Mouse (Mus musculus) liver, embryonic 16.5 days (tissue): ENCODE data around the gene Clec2i. TPM values are rescaled to one million over a fixed set of nuclear protein-coding genes. Genes with fewer than 3 reads are reported as not detected.
"Not testable (repeated sequence)": the region's sequence is repeated elsewhere in the genome, so short reads cannot be mapped to it uniquely, and the experiment has no call there.

Experiments
- ATAC-seq: fragments of 200-750 bp; cut with Nextera tagmentation; 2 replicates; pipeline ENCODE4 v1.8.0; 2017; ENCODE audit warnings: low read depth, mild to moderate bottlenecking, moderate number of reproducible peaks, moderate library complexity
- H3K27ac ChIP-seq: fragments of 300-500 bp; sonication (generic); 2 replicates; pipeline ENCODE4 v1.5.1; 2014; ENCODE audit warnings: mild to moderate bottlenecking, low read length
- H3K27me3 ChIP-seq: fragments of 300-500 bp; sonication (generic); 2 replicates; pipeline ENCODE4 v1.6.1; 2014; ENCODE audit warnings: low read depth, low read length, mixed read lengths; ENCODE audit not compliant: control insufficient read depth, insufficient read depth
- H3K36me3 ChIP-seq: fragments of 300-500 bp; sonication (generic); 2 replicates; pipeline ENCODE4 v1.6.1; 2014; ENCODE audit warnings: mild to moderate bottlenecking; ENCODE audit not compliant: control insufficient read depth, insufficient read depth
- H3K4me1 ChIP-seq: fragments of 300-500 bp; sonication (generic); 2 replicates; pipeline ENCODE4 v1.6.1; 2014; ENCODE audit warnings: low read depth, low read length, mixed read lengths; ENCODE audit not compliant: control insufficient read depth
- H3K4me2 ChIP-seq: fragments of 300-500 bp; sonication (generic); 2 replicates; pipeline ENCODE4 v1.6.1; 2014; ENCODE audit warnings: low read depth, low read length, mixed read lengths
- H3K4me3 ChIP-seq: fragments of 300-500 bp; sonication (generic); 2 replicates; pipeline ENCODE4 v1.5.1; 2014; ENCODE audit warnings: low read depth, mild to moderate bottlenecking, low read length
- H3K9ac ChIP-seq: fragments of 300-500 bp; sonication (generic); 2 replicates; pipeline ENCODE4 v1.6.1; 2014; ENCODE audit warnings: low read depth, low read length
- H3K9me3 ChIP-seq: fragments of 300-500 bp; sonication (generic); replicated peaks from 2 replicates; pipeline ENCODE4 v1.6.1; 2016; ENCODE audit warnings: low read length; ENCODE audit not compliant: control insufficient read depth
- whole genome bisulfite sequencing: fragments of 180-500 bp; shearing (Covaris S2); extraction: QIAGEN DNeasy Blood & Tissue Kit; methylation state at CpG from one replicate; pipeline ENCODE4 v1.1.7; 2014; ENCODE audit not compliant: insufficient replicate concordance; 5-methylcytosine and 5-hydroxymethylcytosine counted together
- polyA plus RNA-seq: library from polyadenylated mRNA; unstranded; fragments of >200 nt; fragmentation: Nextera tagmentation; extraction: Ambion mirVana; gene quantifications from 2 replicates; pipeline ENCODE4 v1.2.1, GENCODE M21; 2015

The Clec2i gene
- polyA plus RNA-seq = 0.21 and 0.30 TPM in 2 replicates

DNA sequence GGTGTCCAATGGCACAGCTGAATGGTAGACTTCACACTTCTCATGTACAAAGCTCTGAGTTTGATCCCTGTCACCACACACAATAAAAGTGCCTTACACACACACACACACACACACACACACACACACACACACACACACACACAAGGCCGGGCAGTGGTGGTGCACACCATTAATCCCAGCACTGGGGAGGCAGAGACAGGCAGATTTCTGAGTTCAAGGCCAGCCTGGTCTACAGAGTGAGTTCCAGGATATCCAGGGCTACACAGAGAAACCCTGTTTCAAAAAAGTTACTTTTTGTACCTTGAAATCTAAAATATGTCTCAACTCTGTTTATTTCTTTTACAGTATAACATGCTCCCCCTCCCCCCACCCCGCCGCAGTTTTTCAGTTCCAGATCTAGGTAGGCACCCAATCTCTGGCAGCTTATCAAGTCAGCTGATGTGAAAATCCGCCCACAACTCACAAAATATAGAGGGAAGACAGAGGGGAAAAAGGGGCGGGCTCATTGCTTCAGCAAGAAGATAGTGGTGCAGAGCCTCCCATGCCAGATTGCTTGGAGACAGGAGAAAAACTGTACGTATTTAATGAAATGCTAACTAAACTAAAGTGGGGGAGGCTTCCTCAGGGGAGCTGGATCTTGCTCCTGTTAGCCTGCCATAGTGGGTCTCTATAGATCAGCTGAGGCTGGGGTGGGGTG, at the start of gene Clec2i:
Clec2i (plus strand) TSS at position 498 of the 700 bp plus-strand sequence.
- H3K9ac ChIP-seq, H3K4me2 ChIP-seq, H3K4me3 ChIP-seq, H3K27ac ChIP-seq, ATAC-seq, H3K4me1 ChIP-seq, H3K27me3 ChIP-seq, H3K9me3 ChIP-seq, H3K36me3 ChIP-seq: not testable (repeated sequence)
- 52% methylated on average over 6 of the region's 6 CpGs for WGBS

DNA sequence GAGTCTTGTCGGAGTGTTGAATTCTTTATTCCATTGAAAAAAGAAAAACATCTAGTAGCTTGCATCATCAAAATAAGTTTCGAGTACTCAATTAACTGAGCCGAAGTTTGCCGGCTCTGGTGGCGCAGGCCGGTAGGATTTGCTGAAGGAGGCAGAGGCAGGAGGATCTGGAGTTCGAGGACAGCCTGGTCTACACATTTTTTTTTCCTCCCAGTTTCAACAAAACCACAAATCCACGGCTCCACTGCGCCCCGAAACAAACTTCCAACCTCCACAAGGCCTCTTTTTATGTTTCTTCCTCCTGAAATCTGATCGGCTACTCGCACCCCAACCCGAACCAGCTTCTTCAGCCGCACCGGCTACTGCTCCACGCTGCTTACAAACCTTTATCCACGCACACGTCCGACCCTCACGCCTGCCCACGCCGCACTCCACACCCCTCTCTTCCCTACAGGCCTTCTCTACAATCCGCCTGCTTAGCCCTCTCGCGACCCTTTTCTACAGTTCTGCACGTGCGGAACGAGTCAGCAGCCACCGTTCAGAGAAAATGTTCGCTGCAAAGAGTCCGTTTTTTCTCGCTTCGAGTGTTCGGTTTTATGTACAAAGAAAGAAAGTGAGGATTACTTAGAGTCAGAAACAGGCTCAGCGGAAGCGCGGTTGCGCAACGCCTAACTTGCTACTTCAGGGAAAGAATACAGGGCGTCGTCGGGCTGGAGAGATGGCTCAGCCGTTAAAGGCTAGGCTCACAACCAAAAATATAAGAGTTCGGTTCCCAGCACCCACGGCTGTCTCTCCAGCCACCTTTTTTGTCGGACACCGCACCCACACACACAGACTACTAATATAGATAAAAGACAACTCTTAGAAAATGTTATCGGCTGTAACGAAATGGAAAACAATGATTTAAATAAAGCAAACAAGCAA, 48.8 kb upstream of the Clec2i start:
- WGBS = under 1% methylated on average over 49 of the region's 49 CpGs
- peak overlapping the region; percentile 90 for H3K27ac ChIP-seq
- ATAC-seq = peak; percentile 72
- H3K4me1 ChIP-seq = peaks cover 28% of the 10 kb centered on the region
- H3K9me3 ChIP-seq = no peaks in the 10 kb centered on the region
- H3K4me3 ChIP-seq = peak overlapping the region; percentile 77
- H3K4me2 ChIP-seq = peak overlapping the region; percentile 86
- H3K27me3 ChIP-seq = no peaks in the 10 kb centered on the region
- no peaks in the 10 kb centered on the region for H3K36me3 ChIP-seq
- peak overlapping the region; percentile 78 for H3K9ac ChIP-seq

DNA sequence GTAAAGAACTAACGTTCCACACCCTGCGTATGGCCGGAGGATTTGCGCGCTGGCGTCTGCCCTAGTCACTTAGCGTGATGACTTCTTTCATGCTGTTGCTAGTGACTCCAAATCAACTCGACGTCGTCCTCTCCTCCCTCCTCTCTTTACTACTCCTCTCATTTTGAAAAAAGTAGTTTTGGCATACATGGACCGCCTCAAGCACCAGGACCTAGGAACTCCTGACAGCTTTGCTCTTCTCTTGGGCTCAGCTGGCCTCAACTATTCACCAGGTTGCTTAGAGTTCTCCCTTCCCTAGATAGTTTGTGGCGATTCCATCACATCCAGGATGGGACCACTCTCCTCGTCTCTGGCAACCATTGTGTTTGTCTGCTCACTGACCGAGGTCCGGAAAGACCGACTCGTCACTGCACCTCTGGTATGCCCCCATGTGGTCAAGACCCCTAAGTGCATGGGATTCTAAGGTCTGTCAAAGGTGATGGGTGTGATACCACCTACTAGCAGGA, 48.1 kb upstream of the Clec2i start:
- Histone ChIP-seq H3K27me3 (no peaks in the 10 kb centered on the region), H3K27ac (peak overlapping the region; percentile 84), H3K9me3 (no peaks in the 10 kb centered on the region), H3K9ac (peak overlapping the region; percentile 57), H3K4me2 (peak overlapping the region; percentile 86), H3K36me3 (no peaks in the 10 kb centered on the region), H3K4me3 (peak overlapping the region; percentile 77), H3K4me1 (peaks cover 30% of the 10 kb centered on the region)
- peak; percentile 48 for ATAC-seq
- under 1% methylated on average over 17 of the region's 17 CpGs for WGBS

DNA sequence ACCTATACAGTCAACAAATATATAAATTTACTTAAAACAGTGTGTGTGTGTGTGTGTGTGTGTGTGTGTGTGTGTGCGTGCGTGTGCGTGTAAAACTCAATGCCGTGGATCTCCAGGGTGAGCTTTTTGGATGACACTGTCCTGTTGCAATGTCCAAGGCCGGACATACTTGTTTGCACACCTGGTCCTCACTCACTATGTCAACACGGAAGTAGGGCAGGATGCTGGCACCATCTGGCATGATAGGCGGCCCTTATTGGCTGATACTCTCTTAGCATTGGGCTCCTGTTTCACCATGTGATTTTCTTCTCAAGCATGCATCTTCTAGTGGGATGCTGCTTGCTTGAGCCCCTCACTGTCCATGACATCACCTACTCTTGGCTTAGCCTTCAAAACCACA, 47.5 kb upstream of the Clec2i start:
- peaks cover 30% of the 10 kb centered on the region for H3K4me1 ChIP-seq
- peak overlapping the region; percentile 77 for H3K4me3 ChIP-seq
- no peak for ATAC-seq
- H3K9ac ChIP-seq = no peak overlapping the region
- H3K27me3 ChIP-seq = no peaks in the 10 kb centered on the region
- H3K36me3 ChIP-seq = no peaks in the 10 kb centered on the region
- H3K27ac ChIP-seq = 0 out of 2 replicates have a peak overlapping the region, but pooled peaks have one; percentile 31
- no peaks in the 10 kb centered on the region for H3K9me3 ChIP-seq
- 56% methylated on average over 7 of the region's 7 CpGs for WGBS
- H3K4me2 ChIP-seq = peak overlapping the region; percentile 86

DNA sequence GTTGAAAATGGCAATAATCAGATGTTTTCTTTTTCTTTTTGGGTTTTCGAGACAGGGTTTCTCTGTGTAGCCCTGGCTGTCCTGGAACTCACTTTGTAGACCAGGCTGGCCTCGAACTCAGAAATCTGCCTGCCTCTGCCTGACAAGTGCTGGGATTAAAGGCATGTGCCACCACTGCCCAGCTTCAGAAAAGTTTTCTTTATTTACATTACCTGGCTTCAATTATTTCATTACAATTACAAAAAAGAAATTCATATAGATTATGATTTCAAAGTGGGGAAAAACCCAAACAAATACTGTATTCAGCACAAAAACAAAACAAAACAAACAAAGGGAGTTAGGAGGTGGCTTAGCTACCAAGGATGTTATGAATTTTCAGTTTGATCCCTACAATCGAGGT, 46.7 kb upstream of the Clec2i start:
- 58% methylated on average over 3 of the region's 3 CpGs for WGBS
- not testable (repeated sequence) for H3K4me3 ChIP-seq, H3K9me3 ChIP-seq, H3K27ac ChIP-seq, H3K27me3 ChIP-seq, H3K4me2 ChIP-seq, H3K9ac ChIP-seq, ATAC-seq, H3K36me3 ChIP-seq
- H3K4me1 ChIP-seq = peaks cover 28% of the 10 kb centered on the region

DNA sequence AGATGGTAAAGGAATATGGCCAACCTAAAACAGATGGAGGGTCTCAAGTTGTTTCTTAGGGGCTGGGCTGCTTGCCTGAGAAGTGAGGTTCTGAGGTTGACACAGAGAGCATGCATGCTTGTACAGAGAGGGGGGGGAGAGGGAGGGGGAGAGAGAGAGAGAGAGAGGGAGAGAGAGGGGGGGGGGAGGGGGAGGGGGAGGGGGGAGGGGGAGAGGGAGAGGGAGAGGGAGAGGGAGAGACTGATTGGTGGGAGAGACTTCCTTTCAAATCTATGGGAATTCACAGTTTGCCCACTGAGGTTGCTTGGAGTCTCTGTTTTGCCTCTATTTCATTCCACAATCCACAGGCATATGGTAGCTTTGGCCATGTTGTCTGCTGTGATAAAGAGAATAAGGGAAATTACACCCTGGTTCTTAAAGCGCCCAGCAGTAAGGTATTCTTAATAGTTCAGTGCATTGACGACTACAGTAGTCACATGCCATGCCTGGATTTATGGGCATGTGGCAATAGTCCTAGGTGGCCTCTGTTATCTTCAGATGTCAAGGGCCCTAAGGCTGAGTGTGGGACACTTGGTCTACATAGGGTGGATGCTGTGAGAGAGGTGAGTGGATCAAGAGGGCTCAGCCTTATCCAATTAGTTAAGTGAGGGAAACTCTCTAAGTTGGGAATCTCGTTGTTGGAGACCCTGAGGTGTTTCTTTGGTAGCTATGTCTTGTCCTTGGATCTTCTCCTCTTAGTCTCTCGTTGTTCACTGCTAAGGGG, 45.9 kb upstream of the Clec2i start:
- peak overlapping the region; percentile 90 for H3K4me2 ChIP-seq
- WGBS = 39% methylated on average over 4 of the region's 4 CpGs
- no peak for ATAC-seq
- H3K9me3 ChIP-seq = no peaks in the 10 kb centered on the region
- H3K27ac ChIP-seq = no peak overlapping the region
- H3K27me3 ChIP-seq = no peaks in the 10 kb centered on the region
- no peak overlapping the region; the same call in 1 of the 2 replicates for H3K4me3 ChIP-seq
- peaks cover 23% of the 10 kb centered on the region for H3K4me1 ChIP-seq
- no peaks in the 10 kb centered on the region for H3K36me3 ChIP-seq
- H3K9ac ChIP-seq = no peak overlapping the region

DNA sequence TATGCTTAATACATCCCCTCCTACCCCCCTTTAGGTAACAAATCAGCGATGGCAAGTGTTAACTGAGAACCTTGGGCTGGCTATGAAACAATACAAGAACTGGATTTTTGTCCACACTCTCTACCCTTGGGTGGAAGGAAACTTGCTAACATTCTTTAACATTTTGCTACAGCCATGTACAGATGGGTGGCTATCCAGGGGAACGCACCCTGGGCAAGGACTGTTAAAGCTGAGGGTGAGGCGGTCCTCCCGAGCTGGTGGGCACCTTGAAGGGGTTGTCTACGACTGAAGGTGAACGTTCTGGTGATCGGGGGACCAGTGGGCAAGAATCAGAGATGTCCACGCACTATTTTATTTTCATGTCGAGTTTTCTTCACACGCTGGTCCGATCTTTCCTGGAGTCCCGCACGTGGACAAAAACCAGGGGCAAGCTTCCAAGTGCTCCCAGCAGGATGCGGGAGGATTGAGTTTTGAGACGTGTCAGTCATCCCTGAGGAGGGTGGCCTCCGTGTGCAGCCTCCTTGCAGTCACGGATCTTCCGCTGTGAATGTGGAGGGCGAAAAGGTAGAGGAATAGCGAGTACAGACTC, 44.9 kb upstream of the Clec2i start:
- Histone ChIP-seq H3K27ac (peak overlapping the region; percentile 68), H3K36me3 (no peaks in the 10 kb centered on the region), H3K27me3 (no peaks in the 10 kb centered on the region), H3K4me3 (peak overlapping the region; percentile 76), H3K4me2 (peak overlapping the region; percentile 90), H3K9me3 (no peaks in the 10 kb centered on the region), H3K9ac (peak overlapping the region; percentile 77), H3K4me1 (peaks cover 23% of the 10 kb centered on the region)
- under 1% methylated on average over 20 of the region's 20 CpGs for WGBS
- ATAC-seq = no peak

DNA sequence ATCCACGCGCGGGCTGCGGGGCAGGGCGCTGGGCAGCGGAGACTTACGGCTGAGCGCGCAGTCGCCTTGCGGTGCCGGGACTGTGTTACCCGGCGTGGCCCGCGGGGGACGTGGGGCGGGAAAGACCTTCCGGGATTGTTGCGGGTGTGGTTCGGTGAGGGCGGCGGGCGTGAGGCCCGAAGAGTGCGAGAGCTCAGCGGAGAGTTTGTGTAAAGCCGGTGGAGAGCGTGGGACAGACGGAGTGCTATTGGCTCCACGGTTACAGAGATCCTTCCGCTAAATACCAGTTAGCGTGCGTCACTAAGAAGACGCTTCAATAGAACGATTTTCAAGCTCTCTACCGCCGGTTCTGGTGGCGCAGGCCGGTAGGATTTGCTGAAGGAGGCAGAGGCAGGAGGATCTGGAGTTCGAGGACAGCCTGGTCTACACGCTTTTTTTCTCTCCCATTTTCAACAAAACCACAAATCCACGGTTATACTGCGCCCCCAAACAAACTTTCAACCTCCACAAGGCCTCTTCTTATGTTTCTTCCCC, 44.4 kb upstream of the Clec2i start:
- Histone ChIP-seq H3K27me3 (no peaks in the 10 kb centered on the region), H3K36me3 (no peaks in the 10 kb centered on the region), H3K4me1 (peaks cover 23% of the 10 kb centered on the region), H3K27ac (peak overlapping the region; percentile 85), H3K9me3 (no peaks in the 10 kb centered on the region), H3K4me2 (peak overlapping the region; percentile 90), H3K9ac (peak overlapping the region; percentile 77), H3K4me3 (peak overlapping the region; percentile 76)
- WGBS = under 1% methylated on average over 44 of the region's 44 CpGs
- ATAC-seq = peak; percentile 62
